ENCODE assay signal across 20 mouse cellular contexts in the genomic region with DNA sequence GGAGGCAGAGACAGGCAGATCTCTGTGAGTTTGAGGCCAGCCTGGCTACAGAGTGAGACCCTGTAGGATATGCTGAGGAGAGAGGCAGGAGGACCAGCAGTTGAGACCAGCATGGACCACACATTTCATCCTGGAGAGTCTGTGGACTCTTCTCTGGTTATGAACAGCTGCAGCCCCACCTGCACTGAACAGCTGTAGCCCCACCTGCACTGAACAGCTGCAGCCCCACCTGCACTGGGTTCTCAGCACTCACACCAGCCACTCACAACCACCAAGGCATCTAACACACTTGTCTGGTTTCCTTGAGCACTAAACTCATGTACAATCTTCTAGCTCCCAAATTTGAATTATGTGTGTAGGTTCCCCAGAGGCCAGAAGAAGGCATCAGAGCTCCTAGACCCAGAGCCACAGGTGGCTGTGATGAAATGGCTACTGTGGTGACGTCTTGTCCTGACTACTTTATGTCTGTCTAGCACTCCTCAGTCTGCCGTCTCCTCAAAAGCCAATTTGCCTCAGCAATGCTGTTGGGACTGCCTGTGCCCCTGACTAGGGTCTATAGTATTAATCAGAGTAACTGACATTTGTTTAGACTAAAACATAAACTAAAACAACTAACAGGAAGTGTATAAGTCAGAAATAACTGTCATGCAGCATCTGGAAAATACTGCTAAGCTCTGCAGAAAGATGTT.
"Had no signal": no experiment of that assay in that cellular context is flagged by ENCODE, and none has a peak within 500 bp of the region (broad histone marks: within the 10 kb centered on the region; RNA-seq: fewer than 3 reads in every experiment).

No protein-coding gene starts in this region.

- H3K9ac ChIP-seq: kidney, embryonic 15.5 days; liver, embryonic 13.5 days; lung, embryonic 15.5 days; midbrain, embryonic 13.5 days; neural tube, embryonic 12.5 days; neural tube, embryonic 15.5 days had no signal

- H3K27me3 ChIP-seq: kidney, embryonic 15.5 days; liver, embryonic 13.5 days; lung, embryonic 15.5 days; midbrain, embryonic 13.5 days; neural tube, embryonic 12.5 days; neural tube, embryonic 15.5 days had no signal

- H3K4me3 ChIP-seq: kidney, embryonic 15.5 days; left cerebral cortex, adult 2 months; liver, embryonic 13.5 days; lung, embryonic 15.5 days; midbrain, embryonic 13.5 days; neural tube, embryonic 12.5 days; neural tube, embryonic 15.5 days had no signal

- ATAC-seq: midbrain, embryonic 13.5 days had no signal

- H3K4me1 ChIP-seq: kidney, embryonic 15.5 days; liver, embryonic 13.5 days; lung, embryonic 15.5 days; midbrain, embryonic 13.5 days; neural tube, embryonic 12.5 days; neural tube, embryonic 15.5 days had no signal

- H3K4me2 ChIP-seq: kidney, embryonic 15.5 days; liver, embryonic 13.5 days; lung, embryonic 15.5 days; midbrain, embryonic 13.5 days; neural tube, embryonic 12.5 days; neural tube, embryonic 15.5 days had no signal

- DNase-seq: kidney, adult 8-10 months; kidney, postnatal 10 days; kidney, postnatal 36 days; layer of hippocampus, postnatal 36 days; liver, embryonic 13.5 days; lung, postnatal 14 days; right cerebral cortex, adult 18-20 months; right cerebral cortex, postnatal 14 days; right cerebral cortex, postnatal 4 days; thymus, adult 2 months; thymus, postnatal 14 days; thymus, postnatal 4 days had no signal

- H3K27ac ChIP-seq: kidney, embryonic 15.5 days; left cerebral cortex, adult 2 months; liver, embryonic 13.5 days; lung, embryonic 15.5 days; macrophage; midbrain, embryonic 13.5 days; neural tube, embryonic 12.5 days; neural tube, embryonic 15.5 days; stomach, postnatal 0 days had no signal

- H3K9me3 ChIP-seq: kidney, embryonic 15.5 days; liver, embryonic 13.5 days; lung, embryonic 15.5 days; midbrain, embryonic 13.5 days; neural tube, embryonic 12.5 days; neural tube, embryonic 15.5 days had no signal
